Mouse (Mus musculus) neutrophil, adult 5-6 weeks (primary cell): Measurements from ENCODE around the gene Tm9sf4. TPM values are rescaled to one million over a fixed set of nuclear protein-coding genes. Genes with fewer than 3 reads are reported as not detected.

ENCODE experiments used
- ATAC-seq: fragments of 151-379, 151-347 bp; 2 replicates; pipeline ENCODE4 v1.8.0; 2017; ENCODE audit warnings: mild to moderate bottlenecking, moderate TSS enrichment; ENCODE audit not compliant: insufficient number of reproducible peaks, poor library complexity, low FRiP score, severe bottlenecking; ENCODE audit errors: extremely low read depth
- total RNA-seq: library from RNA; stranded (forward); fragments of 200-1000 nt; gene quantifications from 2 replicates; pipeline ENCODE4 v1.2.3, GENCODE M21; 2017

Tm9sf4 gene
- total RNA-seq, 1 experiment from 2014 or later, result 59.6 TPM

- no peak for ATAC-seq
Measured at GRCm38 (mm10) chr2:153239860-153240480, 78.9 kb downstream of the Tm9sf4 start.

DNA sequence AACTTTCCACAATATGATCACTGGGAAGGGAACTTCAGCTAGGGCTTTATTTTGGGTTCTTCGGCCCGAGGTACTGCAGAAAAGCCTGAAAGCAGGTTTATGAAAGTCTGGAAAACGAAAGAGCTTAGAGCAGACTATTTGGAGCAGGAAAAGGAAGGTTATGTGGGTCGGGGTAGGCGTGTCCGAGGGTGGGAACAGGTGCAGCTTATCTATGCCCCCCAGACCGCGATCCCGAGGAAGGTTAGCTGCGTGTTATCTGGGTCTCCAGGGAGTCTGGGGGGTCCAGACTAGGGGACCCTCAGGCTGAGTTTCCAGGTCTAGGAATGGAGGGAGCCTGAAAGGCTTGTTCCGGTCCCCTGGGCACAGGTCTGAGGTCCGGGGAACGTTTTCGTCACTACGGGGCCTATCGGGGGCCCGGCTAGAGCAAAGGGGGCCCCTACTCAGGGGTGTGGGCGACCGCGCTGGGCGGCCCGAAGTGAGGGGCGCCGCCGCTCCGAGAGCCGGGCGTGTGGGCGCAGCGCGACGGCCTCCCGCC, 79.7 kb downstream of the Tm9sf4 start:
- no peak for ATAC-seq

DNA sequence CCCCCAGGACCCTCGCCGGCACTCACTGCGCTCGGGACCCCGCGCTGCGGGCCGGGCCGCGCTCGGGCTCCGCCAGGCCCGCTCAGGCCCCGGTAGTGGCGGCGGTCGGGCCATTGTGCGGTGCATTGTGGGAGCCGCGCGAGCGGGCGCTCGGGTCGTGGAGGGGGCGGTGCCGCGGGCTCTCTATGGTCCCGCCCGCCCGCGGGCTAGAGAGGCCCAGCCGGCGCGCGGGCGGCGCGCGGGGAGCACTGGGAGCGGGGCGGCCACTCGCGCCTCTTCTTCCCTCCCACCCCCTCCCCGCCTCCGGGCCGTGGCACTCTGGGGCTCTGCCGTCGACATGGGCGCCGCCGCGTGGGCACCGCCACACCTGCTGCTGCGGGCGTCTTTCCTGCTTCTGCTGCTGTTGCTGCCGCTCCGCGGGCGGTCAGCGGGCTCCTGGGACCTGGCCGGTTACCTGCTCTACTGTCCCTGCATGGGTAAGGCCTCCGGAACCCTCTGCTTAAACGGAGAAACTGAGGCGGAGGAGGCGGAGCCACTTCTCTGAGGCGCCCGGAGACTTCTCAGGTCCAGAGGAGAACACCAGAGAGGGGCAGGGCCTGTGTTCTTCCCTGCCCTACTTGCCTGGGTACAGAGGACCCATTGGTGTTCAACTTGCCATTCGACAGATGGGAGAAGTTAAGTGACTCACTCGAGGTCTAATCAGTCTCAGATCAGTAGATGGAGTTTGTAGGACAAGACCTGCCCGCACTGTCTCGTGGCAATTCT, 80.3 kb downstream of the Tm9sf4 start, which contains the start of the genes Plagl2 and Pofut1:
Plagl2 (minus strand) TSS at position 177 of the 765 bp plus-strand sequence.
Pofut1 (plus strand) TSS at position 284 of the 765 bp plus-strand sequence.
- ATAC-seq, result peak; percentile 78

DNA sequence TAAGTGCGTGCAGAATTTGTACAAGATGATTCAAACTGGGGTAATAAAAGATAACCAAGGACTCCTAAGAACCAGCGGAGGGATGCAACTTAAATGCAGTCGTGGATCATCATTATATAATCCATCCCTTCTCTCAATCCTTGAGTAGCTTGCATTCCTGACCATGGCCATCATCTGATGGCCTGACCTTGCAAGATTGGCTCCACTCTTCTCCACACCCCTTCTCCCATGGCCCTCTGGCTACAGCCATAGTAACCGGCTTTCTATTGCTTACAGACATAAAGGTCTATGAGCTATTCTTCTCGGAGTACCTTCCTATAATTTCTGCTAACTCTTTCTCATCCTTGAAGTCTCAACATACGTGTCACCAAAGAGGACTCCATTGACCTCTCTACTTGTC, 81.1 kb downstream of the Tm9sf4 start:
- ATAC-seq, result no peak

DNA sequence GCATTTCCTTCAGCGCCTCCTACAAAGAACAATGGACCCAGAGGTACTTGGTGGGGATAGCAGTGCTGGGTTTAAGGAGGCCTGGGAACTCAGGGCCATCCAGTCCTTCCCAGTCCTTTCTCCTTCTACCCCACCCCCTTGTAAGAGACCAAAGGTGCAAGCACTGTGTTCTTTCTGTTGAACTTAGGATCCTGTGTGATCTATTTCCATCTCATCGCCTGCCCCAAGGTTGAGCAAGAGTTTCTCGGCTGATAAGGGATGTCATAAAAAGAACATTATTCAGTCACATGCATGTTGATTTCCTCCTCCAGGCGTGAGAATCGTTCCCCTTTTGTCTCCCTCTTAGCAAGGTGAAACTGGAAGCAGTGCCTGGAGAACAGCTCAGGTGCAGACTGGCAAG, 88.6 kb downstream of the Tm9sf4 start:
- no peak for ATAC-seq

GRCm38 (mm10) chr2:153256604-153257003, 95.5 kb downstream of the Tm9sf4 start:
- no peak for ATAC-seq

GRCm38 (mm10) chr2:153259030-153259863, 98.1 kb downstream of the Tm9sf4 start:
- ATAC-seq, result peak; percentile 49; the same call in 1 of the 2 replicates

Other genes starting within 250 kb of the Tm9sf4 start
- not detected in 2 replicates for gene Mylk2, start 250.0 kb upstream of the Tm9sf4 start, total RNA-seq
- not detected in 2 replicates for gene Foxs1, start 228.1 kb upstream of the Tm9sf4 start, total RNA-seq
- gene Dusp15, start 209.6 kb upstream of the Tm9sf4 start, total RNA-seq, result not detected in 2 replicates
- gene Ttll9, start 198.8 kb upstream of the Tm9sf4 start, total RNA-seq, result not detected in 2 replicates
- gene Pdrg1, start 145.9 kb upstream of the Tm9sf4 start, total RNA-seq, result 53.9 and 54.3 TPM in 2 replicates
- not detected in 2 replicates for gene Xkr7, start 129.5 kb upstream of the Tm9sf4 start, total RNA-seq
- not detected in 2 replicates for gene Ccm2l, start 95.3 kb upstream of the Tm9sf4 start, total RNA-seq
- gene Hck, start 52.8 kb upstream of the Tm9sf4 start, total RNA-seq, result 252 and 289 TPM in 2 replicates
- 7.7 and 8.5 TPM in 2 replicates for gene Tspyl3, start 64.1 kb downstream of the Tm9sf4 start, total RNA-seq
- 7.0 and 8.0 TPM in 2 replicates for gene Plagl2, start 80.1 kb downstream of the Tm9sf4 start, total RNA-seq
- 19.2 and 20.0 TPM in 2 replicates for gene Pofut1, start 80.2 kb downstream of the Tm9sf4 start, total RNA-seq
- gene Kif3b, start 130.1 kb downstream of the Tm9sf4 start, total RNA-seq, result 44.6 and 51.1 TPM in 2 replicates
- 66.5 and 68.7 TPM in 2 replicates for gene Asxl1, start 184.5 kb downstream of the Tm9sf4 start, total RNA-seq